Mouse (Mus musculus) telencephalon, adult 2 months (tissue): ENCODE data around the gene Cmtm7.

Source experiments
- DNase-seq: peaks from one replicate; pipeline ENCODE4 v3.0.0-alpha.2; 2011; ENCODE audit warnings: low read depth, low spot score

Gene Cmtm7

DNA sequence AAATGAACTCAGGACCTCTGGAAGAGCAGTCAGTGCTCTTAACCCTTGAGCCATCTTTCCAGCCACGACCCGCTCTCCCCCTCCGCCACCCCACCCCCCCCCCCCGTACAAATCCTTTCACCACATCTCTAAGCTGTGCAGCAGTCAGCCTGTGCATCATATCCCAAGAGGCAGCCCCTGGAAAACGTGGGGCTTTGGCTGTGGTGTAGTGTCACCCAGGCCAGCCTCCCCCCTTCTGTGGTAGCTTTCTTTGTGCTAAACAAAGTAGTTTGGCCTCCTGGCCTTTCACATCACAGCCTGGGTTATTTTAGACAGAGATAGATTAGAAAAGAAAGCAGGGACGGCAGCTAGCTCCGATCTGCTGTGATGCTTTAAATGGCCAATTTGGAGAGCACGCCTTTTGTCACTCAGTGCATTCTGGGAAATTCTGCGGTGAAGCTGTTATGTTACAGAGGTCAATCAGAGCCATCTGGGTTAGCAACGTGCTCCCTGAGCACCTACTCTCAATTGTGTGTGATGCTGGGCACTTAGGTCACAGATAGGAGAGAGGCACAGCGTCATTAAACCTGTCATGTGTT is 14.9 kb upstream of the Cmtm7 start:
- DNase-seq: no peak

DNA sequence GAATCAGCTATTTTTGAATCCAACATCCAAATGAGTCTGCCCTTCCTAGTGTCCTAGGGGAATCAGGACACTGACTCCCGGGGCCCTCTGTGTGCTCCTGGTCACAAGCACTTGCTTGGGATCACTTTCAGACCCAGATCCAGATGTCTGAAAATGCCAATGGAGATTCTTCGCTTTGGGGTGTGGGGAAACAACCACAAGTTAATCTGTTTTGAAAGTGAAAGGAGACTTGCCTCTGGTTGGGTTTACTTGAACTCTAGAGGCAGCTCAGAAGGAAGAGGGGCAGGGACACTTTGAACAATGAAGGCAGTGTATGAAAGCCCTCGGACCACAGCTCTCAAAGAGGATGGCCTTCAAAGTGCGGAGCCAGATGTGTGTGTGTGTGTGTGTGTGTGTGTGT is 12.8 kb upstream of the Cmtm7 start:
- DNase-seq: no peak

DNA sequence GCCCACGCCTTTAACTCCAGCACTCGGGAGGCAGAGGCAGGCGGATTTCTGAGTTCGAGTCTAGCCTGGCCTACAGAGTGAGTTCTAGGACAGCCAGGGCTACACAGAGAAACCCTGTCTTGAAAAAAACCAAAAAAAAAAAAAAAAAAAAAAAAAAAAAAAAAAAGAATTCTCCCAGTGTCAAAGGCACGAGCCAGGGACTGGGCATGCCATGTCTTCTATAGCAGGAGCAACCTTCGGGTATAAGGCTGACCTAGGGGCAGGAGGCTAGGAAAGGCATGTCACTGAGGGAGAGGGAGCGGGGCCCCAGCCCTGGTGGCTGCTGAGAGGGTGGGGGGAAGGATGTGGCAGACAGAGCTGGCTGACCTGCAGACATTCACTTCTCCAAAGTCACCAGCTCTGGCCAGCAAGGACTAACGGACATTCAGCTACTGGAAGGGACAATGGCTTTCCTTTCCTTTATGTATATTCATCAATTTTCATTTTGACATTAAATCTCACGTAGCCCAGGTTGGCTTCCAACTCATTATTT is 12.2 kb upstream of the Cmtm7 start:
- DNase-seq: no peak

DNA sequence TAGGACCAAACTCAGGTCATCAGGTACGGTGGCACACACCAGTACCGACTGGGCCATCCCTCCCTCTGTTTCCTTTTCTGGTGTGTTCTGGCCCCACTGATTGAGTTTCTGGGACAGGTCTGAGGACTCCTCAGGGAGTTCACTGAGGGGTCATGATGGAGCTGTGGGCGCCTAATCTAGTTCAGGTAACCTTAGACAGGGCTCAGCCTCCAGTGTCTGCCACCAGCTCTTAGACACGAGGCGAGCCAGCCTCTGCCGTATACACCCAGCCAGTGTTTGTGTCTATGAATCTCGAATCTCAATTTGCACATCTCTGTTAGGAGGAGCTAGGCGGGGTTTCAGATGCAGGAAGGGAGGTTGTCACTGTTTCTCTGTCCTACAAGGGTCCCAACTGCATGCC is 8.3 kb upstream of the Cmtm7 start:
- DNase-seq: no peak

DNA sequence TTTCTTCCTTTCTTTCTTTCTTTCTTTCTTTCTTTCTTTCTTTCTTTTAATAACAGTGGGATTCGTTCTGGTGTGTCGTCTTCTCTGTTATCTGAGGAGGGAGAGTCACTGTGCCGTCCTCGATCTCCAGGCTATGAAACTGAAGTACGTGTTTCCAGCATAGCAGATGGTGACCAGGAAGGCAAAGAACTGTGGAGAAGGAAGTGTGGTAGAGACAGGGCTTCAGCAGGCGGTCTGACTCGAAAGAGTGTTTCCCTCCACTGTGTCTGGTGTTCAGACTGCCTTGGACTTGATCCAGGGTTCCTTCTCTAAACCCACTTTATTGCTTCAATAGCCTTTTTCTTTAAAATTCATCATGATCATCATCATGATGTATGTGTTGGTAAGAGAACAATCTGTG is 7.9 kb upstream of the Cmtm7 start:
- no peak for DNase-seq

DNA sequence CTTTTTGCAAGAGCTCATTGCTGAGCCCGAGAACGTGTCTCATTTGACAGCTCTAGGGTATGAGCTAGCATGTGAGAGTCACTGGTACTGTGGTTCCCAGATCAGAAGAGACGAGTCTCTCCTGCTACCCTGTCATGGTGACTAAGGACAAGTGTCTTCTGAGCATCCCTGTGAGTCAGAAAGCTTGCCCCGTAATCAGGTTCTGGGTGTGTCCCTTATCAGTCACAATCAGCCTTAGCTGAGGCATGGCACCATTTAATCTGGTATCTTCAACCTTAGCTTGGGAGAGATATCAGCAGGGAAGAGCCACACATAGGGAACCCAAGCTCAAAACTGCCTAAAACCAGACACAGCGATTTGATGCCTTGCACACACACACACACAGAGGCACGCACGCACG is 7.0 kb upstream of the Cmtm7 start:
- DNase-seq: no peak

DNA sequence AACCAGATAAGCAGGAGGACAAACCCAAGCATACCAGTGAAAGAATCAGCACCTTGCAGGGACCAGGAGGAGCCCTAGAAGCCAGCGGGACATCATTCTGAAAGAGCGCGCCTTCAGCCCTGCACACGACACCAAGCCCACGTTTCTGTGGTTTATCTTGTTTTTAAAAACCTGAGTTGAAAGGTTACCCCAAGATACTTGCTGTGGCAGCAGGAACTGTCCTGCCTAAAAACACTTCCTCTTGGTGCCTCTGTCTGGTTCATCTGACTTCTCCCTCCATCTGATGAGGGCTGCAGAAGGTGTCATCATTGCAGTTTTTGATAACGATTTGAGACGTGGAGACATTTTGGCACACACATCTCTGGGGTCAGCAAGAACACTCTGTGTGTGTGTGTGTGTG is 6.1 kb upstream of the Cmtm7 start:
- DNase-seq: no peak

DNA sequence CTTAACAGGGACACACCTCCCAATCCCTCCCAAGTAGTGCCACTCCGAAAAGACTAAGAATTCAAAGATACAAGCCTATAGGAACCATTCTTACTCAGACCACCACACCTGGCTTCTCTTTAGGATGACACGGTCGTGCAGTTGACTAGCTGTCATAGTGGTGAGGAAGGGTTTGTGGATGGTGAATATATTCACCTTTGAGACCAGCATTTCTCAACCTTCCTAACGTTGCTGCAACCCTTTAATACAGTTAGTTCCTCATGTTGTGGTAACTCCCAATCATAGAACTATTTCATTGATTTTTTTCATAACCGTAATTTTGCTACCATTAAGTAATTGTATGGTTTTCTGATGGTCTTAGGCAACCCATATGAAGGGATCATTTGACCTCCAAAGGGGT is 5.5 kb upstream of the Cmtm7 start:
- no peak for DNase-seq

DNA sequence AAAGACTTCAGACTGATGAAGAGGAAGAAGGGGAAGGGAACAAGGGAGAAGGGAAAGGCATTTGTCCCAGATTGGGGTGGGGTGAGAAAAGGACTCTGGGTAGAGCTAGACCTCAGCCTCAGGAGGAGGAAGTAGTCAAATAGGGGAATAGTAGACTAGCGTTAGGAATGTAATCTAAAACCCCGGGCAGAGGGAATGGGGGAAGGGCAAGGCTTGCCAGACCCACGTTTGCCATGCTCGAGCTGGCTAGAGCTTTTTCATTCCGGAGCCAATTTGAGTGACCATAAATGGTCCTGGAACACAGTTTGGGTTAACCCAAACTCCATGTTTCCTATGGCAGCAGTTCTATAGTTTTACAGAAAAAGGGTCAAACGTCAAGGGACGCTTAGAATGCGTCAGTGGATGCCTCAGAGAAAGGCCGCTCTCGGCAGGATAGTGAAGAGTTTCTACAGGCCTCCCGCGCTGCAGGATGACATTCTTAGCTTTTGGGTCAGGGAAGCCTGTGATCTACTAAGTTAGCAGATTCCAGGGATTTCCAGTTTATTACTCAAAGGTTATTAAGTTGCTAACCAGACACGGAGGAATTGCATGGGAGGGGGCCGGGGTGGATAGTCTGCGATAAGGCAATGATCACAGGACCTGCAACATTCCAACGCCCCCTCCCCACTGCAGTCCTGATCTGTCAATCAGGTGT is 3.9 kb upstream of the Cmtm7 start:
- DNase-seq: no peak

DNA sequence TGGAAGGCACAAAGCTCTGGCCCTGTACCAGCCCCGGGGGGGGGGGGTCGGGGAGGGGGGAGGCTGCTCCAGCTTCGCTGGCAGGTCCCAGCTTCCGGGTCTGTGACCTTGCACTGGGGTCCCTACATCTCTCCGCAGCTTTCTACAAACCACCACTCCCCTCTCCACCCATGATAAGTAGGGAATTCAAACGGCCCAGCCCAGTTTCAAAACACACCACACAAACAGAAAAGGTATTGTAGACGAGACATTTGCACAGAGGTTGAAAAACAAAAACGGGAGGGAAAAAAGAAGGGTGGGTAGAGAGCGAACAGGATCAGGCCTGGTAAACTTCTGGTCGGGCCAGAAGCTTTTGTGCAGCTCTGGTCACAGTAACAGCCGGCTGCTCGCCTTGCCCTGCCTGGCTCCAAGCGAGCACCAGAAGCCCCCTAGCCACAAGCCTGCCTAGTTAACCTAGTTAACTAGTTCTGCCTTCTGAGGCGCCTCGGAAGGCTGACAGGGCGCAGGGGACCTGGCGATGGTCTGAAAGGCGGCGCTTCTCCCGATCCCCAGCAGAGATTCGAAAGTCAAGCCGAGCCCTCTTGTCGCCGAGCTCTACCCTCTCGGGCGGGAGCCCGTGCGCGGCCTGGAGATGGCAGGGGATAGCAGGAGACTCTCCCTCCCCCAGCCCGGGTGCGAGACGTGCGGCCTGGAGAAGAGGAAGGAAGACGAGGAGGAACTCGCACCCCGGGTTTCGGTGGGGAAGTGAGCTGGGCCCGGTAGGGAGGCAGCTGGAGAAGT is 720 bp downstream of the Cmtm7 start:
- DNase-seq: no peak

DNA sequence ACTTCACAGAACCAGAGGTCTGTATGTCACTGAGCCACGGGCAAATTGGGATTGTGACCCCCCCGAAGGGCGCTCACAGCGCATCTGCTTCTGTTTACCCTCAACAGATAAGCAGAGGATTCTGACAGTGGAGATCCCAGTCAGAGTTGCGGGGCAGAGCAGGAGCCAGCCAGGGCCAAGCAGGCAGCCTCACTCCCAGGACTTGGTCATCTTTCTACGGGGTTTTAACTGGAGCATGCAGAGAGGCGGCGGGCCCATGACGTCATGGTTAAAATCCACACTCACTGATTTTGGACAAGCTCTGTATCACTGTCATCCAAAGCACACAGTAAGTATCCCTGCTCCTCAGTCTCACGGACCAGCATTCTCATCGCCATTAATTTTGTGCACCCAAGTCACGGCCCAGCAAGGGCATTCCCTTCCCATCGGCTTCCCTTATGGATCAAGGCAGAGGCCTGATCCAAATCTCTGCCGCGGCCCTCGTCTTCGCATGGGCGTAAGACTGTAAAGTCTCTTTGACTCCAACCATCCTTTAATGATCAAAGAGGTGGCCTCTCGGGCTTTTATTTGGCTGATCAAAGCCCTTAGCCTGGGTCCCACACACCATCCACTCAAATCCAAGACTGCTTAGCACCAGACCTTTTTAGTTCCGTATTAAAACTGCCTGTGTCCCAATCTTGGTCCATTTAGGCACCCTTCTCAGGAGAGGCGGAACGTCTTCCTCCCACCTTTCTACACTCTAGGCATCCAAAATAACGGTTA is 1.5 kb downstream of the Cmtm7 start:
- DNase-seq: no peak

DNA sequence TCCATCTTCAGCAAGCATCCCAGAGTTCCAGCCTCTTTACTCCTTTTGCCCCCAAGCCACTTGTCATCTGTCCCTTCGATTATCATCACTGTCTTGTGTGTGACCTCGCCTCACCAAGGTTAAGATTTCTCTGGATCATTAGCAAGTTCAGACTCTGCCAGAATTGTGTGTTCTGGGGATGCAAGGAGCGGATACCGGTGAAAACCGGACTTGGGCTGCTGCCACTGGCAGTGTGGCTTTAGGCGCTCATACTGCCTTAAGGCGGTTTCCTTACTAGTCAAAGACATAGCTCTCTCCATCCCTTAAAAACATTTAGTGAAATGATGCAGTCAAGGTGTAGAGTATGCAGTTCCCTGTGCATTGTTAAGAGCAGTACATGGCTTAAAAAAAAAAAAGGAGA is 2.8 kb downstream of the Cmtm7 start:
- DNase-seq: no peak

DNA sequence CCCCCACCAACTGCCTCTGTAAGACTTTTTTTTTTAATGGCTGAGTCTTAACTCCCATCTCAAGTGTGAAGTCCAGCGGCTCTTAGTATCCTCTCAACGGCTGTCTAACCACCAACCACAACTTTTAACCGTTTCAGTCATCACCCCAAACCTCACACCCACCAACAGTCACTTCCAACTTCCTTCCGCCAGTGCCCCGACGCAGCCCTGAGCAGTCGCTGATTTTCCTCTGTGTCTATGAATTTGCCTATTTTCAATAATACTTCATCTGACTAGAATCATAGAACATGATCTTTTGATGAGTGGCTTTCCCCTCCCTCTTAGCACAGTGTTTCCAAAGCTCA is 3.6 kb downstream of the Cmtm7 start:
- no peak for DNase-seq

DNA sequence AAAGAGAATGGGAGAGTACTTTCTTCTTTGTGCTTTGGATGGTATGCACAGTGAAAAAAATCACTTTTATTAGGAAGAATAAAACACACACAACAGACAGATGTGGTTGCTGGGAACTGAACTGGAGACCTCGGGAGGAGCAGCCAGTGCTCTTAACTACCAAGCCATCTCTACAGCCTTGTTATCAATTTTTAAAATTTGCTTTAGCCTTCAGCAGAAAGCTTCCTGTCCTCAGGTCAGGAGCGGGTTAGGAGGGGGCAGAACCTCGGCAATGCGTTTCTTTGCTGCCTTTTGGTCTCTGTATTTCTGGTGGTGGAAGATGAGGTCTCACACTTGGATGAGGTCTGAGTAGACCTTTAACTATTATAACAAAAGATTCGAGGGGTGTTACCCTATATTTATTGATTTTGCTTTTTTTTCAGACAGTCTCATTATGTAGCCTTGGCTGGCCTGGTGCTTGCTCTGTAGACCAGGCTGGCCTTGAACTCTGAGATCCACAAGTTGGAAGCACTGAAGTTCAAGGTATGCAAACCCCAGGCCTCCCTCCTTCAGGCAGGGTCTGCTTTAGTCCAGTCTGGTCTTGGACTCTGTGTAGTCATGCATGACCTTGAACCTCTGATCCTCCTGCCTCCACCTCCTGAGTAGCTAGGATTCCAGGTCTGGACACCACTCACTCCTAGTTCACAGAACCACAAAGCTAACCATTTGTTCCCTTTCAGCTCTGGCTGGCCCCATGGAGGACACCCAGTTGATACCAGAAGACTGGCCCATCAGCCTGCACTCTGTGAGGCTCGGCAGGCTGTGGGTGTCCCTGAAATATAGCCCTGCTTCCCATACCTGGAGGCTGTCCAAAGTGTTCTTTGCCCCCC is 4.2 kb downstream of the Cmtm7 start:
- DNase-seq: no peak

DNA sequence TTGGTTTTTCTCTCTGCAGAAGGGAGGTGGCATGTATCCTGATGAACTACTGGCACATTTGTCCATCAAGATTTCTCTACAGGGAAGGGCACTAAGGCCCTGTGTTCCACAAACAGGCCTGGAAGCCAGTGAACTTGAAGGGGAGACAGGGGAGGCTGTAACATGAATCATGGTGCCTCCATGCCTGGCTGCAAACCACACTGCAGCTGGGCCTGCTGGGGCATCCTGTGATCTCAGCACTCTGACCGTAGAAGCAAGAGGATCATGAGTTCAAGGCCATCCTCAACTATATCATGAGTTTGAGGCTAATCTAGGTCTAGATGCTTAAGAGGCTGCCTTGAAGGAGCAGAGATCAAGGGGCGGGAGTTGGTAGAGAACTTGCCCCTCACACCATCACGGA is 5.3 kb downstream of the Cmtm7 start:
- no peak for DNase-seq

DNA sequence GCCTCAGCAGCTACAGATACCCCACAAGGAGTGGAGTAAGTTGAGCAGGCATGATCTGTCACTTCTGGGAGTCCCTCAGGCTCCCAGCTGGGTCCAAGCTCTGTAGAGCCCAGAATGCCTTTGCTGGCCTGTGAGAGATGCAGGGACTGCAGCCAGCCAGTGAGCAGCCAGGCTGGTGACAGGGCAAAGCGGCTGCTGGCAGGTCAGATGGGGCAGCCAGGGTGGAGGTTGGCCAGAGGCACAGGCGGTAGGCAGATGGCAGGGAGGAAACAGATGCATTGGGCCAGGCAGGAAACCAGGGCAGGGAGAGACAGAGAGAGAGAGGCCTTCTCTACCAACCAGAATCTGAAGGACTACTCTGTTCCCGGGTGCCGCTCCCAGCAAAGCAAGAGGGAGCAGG is 6.4 kb downstream of the Cmtm7 start:
- no peak for DNase-seq

DNA sequence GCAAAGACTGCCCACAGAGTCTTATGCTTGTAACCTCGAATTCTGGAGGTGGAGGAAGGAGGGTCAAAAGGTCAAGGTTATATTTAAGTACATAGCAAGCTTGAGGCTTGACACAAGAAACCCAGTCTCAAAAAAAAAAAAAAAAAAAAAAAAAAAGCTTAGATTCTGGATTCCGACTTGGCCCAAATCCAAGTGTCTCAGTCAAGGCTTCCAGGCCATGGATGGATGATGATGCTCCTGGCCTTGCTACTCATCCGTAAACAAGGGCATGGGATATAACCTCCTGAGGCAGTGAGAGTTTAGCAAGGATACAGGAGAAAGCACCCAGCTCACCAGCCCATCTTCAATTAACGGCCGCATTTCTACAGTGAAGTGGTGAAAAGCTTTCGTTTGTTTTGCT is 7.0 kb downstream of the Cmtm7 start:
- DNase-seq: no peak

DNA sequence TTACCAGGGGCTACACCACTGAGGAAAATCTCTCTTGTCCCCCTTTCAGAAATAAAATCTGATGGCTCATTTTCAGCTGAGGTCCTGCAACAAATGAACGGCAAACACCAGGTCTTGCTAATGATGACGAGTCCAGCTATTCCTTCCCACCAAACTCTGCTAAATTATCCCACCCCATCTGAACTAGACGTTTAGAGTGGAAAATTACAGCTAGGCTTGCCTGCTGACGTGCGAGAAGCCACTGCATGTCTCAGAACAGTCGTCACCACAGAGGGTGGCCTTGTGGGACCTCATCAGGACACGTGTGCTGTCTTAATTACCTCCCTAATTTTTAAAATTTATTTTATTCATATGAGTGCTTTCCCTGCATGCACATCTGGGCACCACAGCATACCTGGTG is 10.1 kb downstream of the Cmtm7 start:
- DNase-seq: no peak

DNA sequence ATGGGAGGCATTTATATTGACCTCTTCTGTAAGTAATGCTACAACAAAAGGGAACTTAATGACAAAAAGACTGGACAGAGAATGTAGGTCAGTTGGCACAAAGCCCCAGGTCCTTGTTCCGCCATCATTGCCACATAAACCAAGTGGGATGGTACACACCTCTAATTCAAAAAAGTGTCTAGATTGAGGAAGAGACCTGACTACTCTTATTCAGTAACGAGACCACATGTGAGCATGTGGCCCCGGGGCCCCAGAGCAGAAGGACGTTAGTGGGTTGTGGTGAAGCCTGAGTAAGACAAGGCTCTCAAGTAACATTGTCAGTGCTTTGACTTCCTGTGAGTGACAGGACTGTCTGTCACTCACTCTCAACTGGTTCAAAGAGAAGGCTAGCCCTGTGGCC is 11.4 kb downstream of the Cmtm7 start:
- DNase-seq: no peak

DNA sequence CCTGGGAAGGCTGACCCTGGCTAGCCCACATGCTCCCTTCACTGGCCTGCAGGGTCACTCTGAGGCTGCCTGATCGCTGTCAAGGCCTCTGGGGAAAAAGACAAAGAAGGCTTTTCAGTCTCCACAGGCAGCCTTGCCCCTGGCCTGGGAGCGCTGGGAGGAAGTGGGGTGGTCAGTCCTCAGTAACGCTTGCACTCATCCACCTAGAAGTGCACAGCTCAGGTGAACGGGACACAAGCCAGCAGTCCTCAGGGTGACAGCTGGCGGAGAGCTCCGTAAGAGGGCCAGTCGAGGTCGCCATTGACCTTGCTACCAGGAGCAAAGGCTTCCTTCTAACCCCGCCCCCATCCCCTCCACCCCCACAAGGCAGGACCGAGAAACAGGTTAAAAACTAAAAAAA is 13.6 kb downstream of the Cmtm7 start:
- no peak for DNase-seq

DNA sequence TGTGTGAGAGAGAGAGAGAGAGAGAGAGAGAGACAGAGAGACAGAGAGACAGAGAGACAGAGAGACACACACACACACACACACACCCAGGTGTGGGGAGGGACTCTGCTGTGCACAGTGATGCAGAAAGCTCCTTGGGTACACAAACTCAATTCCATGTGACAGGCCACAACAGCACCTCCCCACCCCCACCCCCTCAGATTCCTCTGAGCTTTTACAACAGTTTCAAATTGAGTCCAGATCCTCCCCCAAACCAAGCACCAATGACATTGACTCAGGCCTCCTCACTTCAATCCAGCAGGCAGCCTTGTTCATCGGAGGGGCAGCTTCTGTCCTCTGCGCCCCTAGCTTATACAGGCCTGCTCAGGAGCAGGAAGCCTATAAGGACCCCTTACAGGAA is 14.1 kb downstream of the Cmtm7 start:
- DNase-seq: no peak
